Mouse (Mus musculus): ENCODE data around the gene 9130230L23Rik. TPM values are rescaled to one million over a fixed set of nuclear protein-coding genes. Genes with fewer than 3 reads are reported as not detected.

9130230L23Rik gene
- polyA plus RNA-seq, 1 experiment from 2014 or later: 0.33 TPM

GRCm38 (mm10) chr5:66008245-66008967 lies 4.3 kb upstream of the 9130230L23Rik start:
- DNase-seq (ENCODE audit: low spot score): no peak
- no peaks in the 10 kb centered on the region for H3K36me3 ChIP-seq (ENCODE audit: insufficient read depth, low read length)
- WGBS: 75% methylated on average over 15 of the region's 15 CpGs
- no peaks in the 10 kb centered on the region for H3K9me3 ChIP-seq (replicated peaks; ENCODE audit: low read length)
- no peak overlapping the region for H3K4me2 ChIP-seq (ENCODE audit: low read length)
- H3K4me3 ChIP-seq (replicated peaks; ENCODE audit: low read depth, low read length): no peak overlapping the region
- H3K27me3 ChIP-seq (ENCODE audit: insufficient read depth, low read length): no peaks in the 10 kb centered on the region
- no peaks in the 10 kb centered on the region for H3K4me1 ChIP-seq (replicated peaks; ENCODE audit: insufficient read depth, low read length)
- H3K27ac ChIP-seq: no peak overlapping the region
- no peak for ATAC-seq (replicated peaks; ENCODE audit: low FRiP score, low read depth)
- no peak for TF ChIP-seq CTCF (IDR thresholded peaks at IDR 0.05; ENCODE audit: low read depth)
- H3K9ac ChIP-seq (ENCODE audit: low read depth, low read length): no peak overlapping the region

- WGBS: 51% methylated on average over 16 of the region's 16 CpGs
- Histone ChIP-seq H3K4me3 (replicated peaks; ENCODE audit: low read depth, low read length) (no peak overlapping the region), H3K9me3 (replicated peaks; ENCODE audit: low read length) (no peaks in the 10 kb centered on the region), H3K27ac (peak overlapping the region; percentile 20; the same call in 1 of the 2 replicates), H3K27me3 (ENCODE audit: insufficient read depth, low read length) (no peaks in the 10 kb centered on the region), H3K9ac (ENCODE audit: low read depth, low read length) (no peak overlapping the region), H3K4me2 (ENCODE audit: low read length) (no peak overlapping the region), H3K36me3 (ENCODE audit: insufficient read depth, low read length) (no peaks in the 10 kb centered on the region), H3K4me1 (replicated peaks; ENCODE audit: insufficient read depth, low read length) (peaks cover 3% of the 10 kb centered on the region; the same call in 1 of the 2 replicates)
- peak; percentile 10 for DNase-seq (ENCODE audit: low spot score)
- ATAC-seq (replicated peaks; ENCODE audit: low FRiP score, low read depth): no peak
- no peak for TF ChIP-seq CTCF (IDR thresholded peaks at IDR 0.05; ENCODE audit: low read depth)
Observed at GRCm38 (mm10) chr5:66005041-66005678, 1.1 kb upstream of the 9130230L23Rik start.

GRCm38 (mm10) chr5:66001232-66001631 lies 2.9 kb downstream of the 9130230L23Rik start:
- Histone ChIP-seq H3K9ac (ENCODE audit: low read depth, low read length) (no peak overlapping the region), H3K27me3 (ENCODE audit: insufficient read depth, low read length) (no peaks in the 10 kb centered on the region), H3K4me1 (replicated peaks; ENCODE audit: insufficient read depth, low read length) (peaks cover 6% of the 10 kb centered on the region; the same call in 1 of the 2 replicates), H3K27ac (peak overlapping the region; percentile 43; the same call in 1 of the 2 replicates), H3K4me2 (ENCODE audit: low read length) (no peak overlapping the region), H3K4me3 (replicated peaks; ENCODE audit: low read depth, low read length) (no peak overlapping the region), H3K9me3 (replicated peaks; ENCODE audit: low read length) (no peaks in the 10 kb centered on the region), H3K36me3 (ENCODE audit: insufficient read depth, low read length) (no peaks in the 10 kb centered on the region)
- no peak for ATAC-seq (replicated peaks; ENCODE audit: low FRiP score, low read depth)
- DNase-seq (ENCODE audit: low spot score): peak; percentile 11
- 0 out of 2 replicates have a peak, but pooled peaks have one; percentile 25 for TF ChIP-seq CTCF (IDR thresholded peaks at IDR 0.05; ENCODE audit: low read depth)
- 53% methylated on average over 5 of the region's 5 CpGs for WGBS

- H3K4me3 ChIP-seq (replicated peaks; ENCODE audit: low read depth, low read length): no peak overlapping the region
- H3K27ac ChIP-seq: peak overlapping the region; percentile 43
- H3K9me3 ChIP-seq (replicated peaks; ENCODE audit: low read length): no peaks in the 10 kb centered on the region
- H3K4me2 ChIP-seq (ENCODE audit: low read length): no peak overlapping the region
- no peaks in the 10 kb centered on the region for H3K27me3 ChIP-seq (ENCODE audit: insufficient read depth, low read length)
- peaks cover 6% of the 10 kb centered on the region; the same call in 1 of the 2 replicates for H3K4me1 ChIP-seq (replicated peaks; ENCODE audit: insufficient read depth, low read length)
- no peak for TF ChIP-seq CTCF (IDR thresholded peaks at IDR 0.05; ENCODE audit: low read depth)
- ATAC-seq (replicated peaks; ENCODE audit: low FRiP score, low read depth): peak; percentile 64; the same call in 1 of the 2 replicates
- 12% methylated on average over 6 of the region's 6 CpGs for WGBS
- no peaks in the 10 kb centered on the region for H3K36me3 ChIP-seq (ENCODE audit: insufficient read depth, low read length)
- peak; percentile 82 for DNase-seq (ENCODE audit: low spot score)
- H3K9ac ChIP-seq (ENCODE audit: low read depth, low read length): no peak overlapping the region
Observed at GRCm38 (mm10) chr5:66000567-66001125, 3.4 kb downstream of the 9130230L23Rik start.

- no peak overlapping the region for H3K9ac ChIP-seq (ENCODE audit: low read depth, low read length)
- peak; percentile 74 for ATAC-seq (replicated peaks; ENCODE audit: low FRiP score, low read depth)
- peaks cover 6% of the 10 kb centered on the region; the same call in 1 of the 2 replicates for H3K4me1 ChIP-seq (replicated peaks; ENCODE audit: insufficient read depth, low read length)
- peak overlapping the region; percentile 43 for H3K27ac ChIP-seq
- no peaks in the 10 kb centered on the region for H3K36me3 ChIP-seq (ENCODE audit: insufficient read depth, low read length)
- no peaks in the 10 kb centered on the region for H3K9me3 ChIP-seq (replicated peaks; ENCODE audit: low read length)
- peak; percentile 56 for DNase-seq (ENCODE audit: low spot score)
- H3K4me3 ChIP-seq (replicated peaks; ENCODE audit: low read depth, low read length): no peak overlapping the region
- no peak for TF ChIP-seq CTCF (IDR thresholded peaks at IDR 0.05; ENCODE audit: low read depth)
- WGBS: 34% methylated on average over 7 of the region's 7 CpGs
- H3K4me2 ChIP-seq (ENCODE audit: low read length): no peak overlapping the region
- no peaks in the 10 kb centered on the region for H3K27me3 ChIP-seq (ENCODE audit: insufficient read depth, low read length)
Observed at GRCm38 (mm10) chr5:66000074-66000473, 4.0 kb downstream of the 9130230L23Rik start.

- Histone ChIP-seq H3K36me3 (ENCODE audit: insufficient read depth, low read length) (no peaks in the 10 kb centered on the region), H3K9me3 (replicated peaks; ENCODE audit: low read length) (no peaks in the 10 kb centered on the region), H3K27me3 (ENCODE audit: insufficient read depth, low read length) (no peaks in the 10 kb centered on the region), H3K4me1 (replicated peaks; ENCODE audit: insufficient read depth, low read length) (peaks cover 6% of the 10 kb centered on the region; the same call in 1 of the 2 replicates), H3K4me3 (replicated peaks; ENCODE audit: low read depth, low read length) (no peak overlapping the region), H3K27ac (no peak overlapping the region), H3K9ac (ENCODE audit: low read depth, low read length) (no peak overlapping the region), H3K4me2 (ENCODE audit: low read length) (no peak overlapping the region)
- no peak for ATAC-seq (replicated peaks; ENCODE audit: low FRiP score, low read depth)
- no peak for TF ChIP-seq CTCF (IDR thresholded peaks at IDR 0.05; ENCODE audit: low read depth)
- DNase-seq (ENCODE audit: low spot score): no peak
- 81% methylated on average over 7 of the region's 7 CpGs for WGBS
Observed at GRCm38 (mm10) chr5:65999106-65999505, 5.0 kb downstream of the 9130230L23Rik start.

All from kidney, postnatal 0 days (tissue).